Mouse (Mus musculus) myocyte (in vitro differentiated cells): ENCODE data around the gene Lrrc36. TPM values are rescaled to one million over a fixed set of nuclear protein-coding genes. Genes with fewer than 3 reads are reported as not detected.
A peak's percentile ranks its signal among the peaks of the same experiment; 100 is the strongest.

Source experiments
- H3K27me3 ChIP-seq: one replicate; pipeline ENCODE4 v1.6.1; 2011; ENCODE audit not compliant: control insufficient read depth, insufficient read depth, insufficient read length
- H3K36me3 ChIP-seq: one replicate; pipeline ENCODE4 v1.6.1; 2011; ENCODE audit not compliant: control insufficient read depth, insufficient read depth
- H3K4me2 ChIP-seq: one replicate; pipeline ENCODE4 v1.6.1; 2011; ENCODE audit warnings: low read depth, control low read depth
- H3K4me3 ChIP-seq: one replicate; pipeline ENCODE4 v1.5.1; 2011; ENCODE audit warnings: mild to moderate bottlenecking, control low read depth, moderate library complexity
- H3K79me2 ChIP-seq: one replicate; pipeline ENCODE4 v1.6.1; 2011; ENCODE audit not compliant: control insufficient read depth, insufficient read depth
- H3ac ChIP-seq: one replicate; pipeline ENCODE4 v1.6.1; 2011; ENCODE audit not compliant: control insufficient read depth, insufficient read length
- CEBPB ChIP-seq: IDR thresholded peaks from 2 replicates; pipeline ENCODE4 v1.6.1; 2011; ENCODE audit warnings: mild to moderate bottlenecking, moderate library complexity; ENCODE audit not compliant: poor library complexity, insufficient read depth, severe bottlenecking
- E2F4 ChIP-seq: IDR thresholded peaks from one replicate; pipeline ENCODE4 v1.6.1; 2011; ENCODE audit warnings: mild to moderate bottlenecking, control low read depth, moderate library complexity; ENCODE audit not compliant: insufficient read depth
- MAX ChIP-seq: IDR thresholded peaks from one replicate; pipeline ENCODE4 v1.6.1; 2011; ENCODE audit warnings: low read depth, mild to moderate bottlenecking, control low read depth
- MYOD1 ChIP-seq, 3 experiments: IDR thresholded peaks; one replicate each; pipeline ENCODE4 v1.6.1; 2011; ENCODE audit warnings: control low read depth in 2 of 3, low read depth in 2 of 3, mild to moderate bottlenecking in 2 of 3, moderate library complexity in 1 of 3; ENCODE audit not compliant: insufficient read length in 2 of 3, control insufficient read depth in 1 of 3
- MYOG ChIP-seq, 3 experiments: IDR thresholded peaks; one replicate each; pipeline ENCODE4 v1.6.1; 2011; ENCODE audit warnings: control low read depth in 2 of 3, low read depth in 2 of 3, mild to moderate bottlenecking in 2 of 3; ENCODE audit not compliant: insufficient read length in 2 of 3, control insufficient read depth in 1 of 3, insufficient read depth in 1 of 3
- POLR2A ChIP-seq: IDR thresholded peaks from one replicate; pipeline ENCODE4 v1.6.1; 2011; ENCODE audit warnings: low read depth, mild to moderate bottlenecking, control low read depth, moderate library complexity; ENCODE audit not compliant: insufficient read length
- POLR2AphosphoS2 ChIP-seq: IDR thresholded peaks from one replicate; pipeline ENCODE4 v1.6.1; 2011; ENCODE audit warnings: low read depth, control low read depth; ENCODE audit not compliant: insufficient read length
- REST ChIP-seq: IDR thresholded peaks from one replicate; pipeline ENCODE4 v1.6.1; 2011; ENCODE audit warnings: mild to moderate bottlenecking, control low read depth, moderate library complexity; ENCODE audit not compliant: insufficient read depth, insufficient read length
- SRF ChIP-seq: IDR thresholded peaks from one replicate; pipeline ENCODE4 v1.6.1; 2011; ENCODE audit warnings: low read depth; ENCODE audit not compliant: control insufficient read depth, insufficient read length
- TCF12 ChIP-seq: IDR thresholded peaks from one replicate; pipeline ENCODE4 v1.6.1; 2011; ENCODE audit warnings: mild to moderate bottlenecking, control low read depth; ENCODE audit not compliant: poor library complexity, insufficient read depth, severe bottlenecking
- TCF3 ChIP-seq: IDR thresholded peaks from one replicate; pipeline ENCODE4 v1.6.1; 2011; ENCODE audit warnings: low read depth, control low read depth; ENCODE audit not compliant: insufficient read length
- USF1 ChIP-seq: IDR thresholded peaks from one replicate; pipeline ENCODE4 v1.6.1; 2011; ENCODE audit warnings: low read depth, mild to moderate bottlenecking, control low read depth, moderate library complexity
- polyA plus RNA-seq: library from polyadenylated mRNA; unstranded; fragments of >200 nt; fragmentation: generic; extraction: Trizol; gene quantifications from one replicate; pipeline ENCODE4 v1.2.1, GENCODE M21; 2012; ENCODE audit warnings: missing spikeins

Lrrc36 gene
- polyA plus RNA-seq, 1 experiment = not detected

- Histone ChIP-seq H3ac (no peak overlapping the region), H3K4me2 (no peak overlapping the region), H3K27me3 (no peaks in the 10 kb centered on the region), H3K36me3 (no peaks in the 10 kb centered on the region), H3K79me2 (peaks cover 4% of the 10 kb centered on the region), H3K4me3 (no peak overlapping the region)
- TF ChIP-seq MAX = no peak
Measured at GRCm38 (mm10) chr8:105499787-105500186, 86.4 kb downstream of the Lrrc36 start.

GRCm38 (mm10) chr8:105504617-105505016 lies 91.2 kb downstream of the Lrrc36 start:
- Histone ChIP-seq H3K36me3 (no peaks in the 10 kb centered on the region), H3K4me2 (no peak overlapping the region), H3K27me3 (no peaks in the 10 kb centered on the region), H3ac (no peak overlapping the region), H3K79me2 (no peaks in the 10 kb centered on the region), H3K4me3 (no peak overlapping the region)
- peak; percentile 68 for TF ChIP-seq CEBPB
- TF ChIP-seq TCF3 = no peak

GRCm38 (mm10) chr8:105506977-105507376 lies 93.6 kb downstream of the Lrrc36 start:
- Histone ChIP-seq H3K4me2 (no peak overlapping the region), H3K4me3 (no peak overlapping the region), H3K27me3 (no peaks in the 10 kb centered on the region), H3ac (no peak overlapping the region), H3K79me2 (no peaks in the 10 kb centered on the region), H3K36me3 (no peaks in the 10 kb centered on the region)
- no peak for TF ChIP-seq MAX
- no peak for TF ChIP-seq TCF3
- no peak for TF ChIP-seq CEBPB
- no peak for TF ChIP-seq POLR2A
- TF ChIP-seq REST = no peak
- TF ChIP-seq POLR2AphosphoS2 = no peak
- no peak for TF ChIP-seq E2F4
- no peak for TF ChIP-seq USF1
- no peak for TF ChIP-seq MYOG (IDR thresholded peaks at IDR 0.05; ENCODE audit: control insufficient read depth in 1 of 3, insufficient read depth in 1 of 3, insufficient read length in 2 of 3, low read depth in 2 of 3)
- TF ChIP-seq MYOD1 (IDR thresholded peaks at IDR 0.05; ENCODE audit: control insufficient read depth in 1 of 3, insufficient read length in 2 of 3, low read depth in 2 of 3) = no peak
- no peak for TF ChIP-seq SRF

- no peak overlapping the region for H3K4me3 ChIP-seq
- no peaks in the 10 kb centered on the region for H3K36me3 ChIP-seq
- TF ChIP-seq MYOG (IDR thresholded peaks at IDR 0.05; ENCODE audit: control insufficient read depth in 1 of 3, insufficient read depth in 1 of 3, insufficient read length in 2 of 3, low read depth in 2 of 3) (no peak), MAX (no peak), SRF (no peak), TCF3 (no peak), E2F4 (no peak), TCF12 (no peak), USF1 (no peak), POLR2AphosphoS2 (no peak)
- H3K79me2 ChIP-seq = no peaks in the 10 kb centered on the region
- H3K4me2 ChIP-seq = no peak overlapping the region
- no peak overlapping the region for H3ac ChIP-seq
- H3K27me3 ChIP-seq = no peaks in the 10 kb centered on the region
Measured at GRCm38 (mm10) chr8:105508758-105509157, 95.4 kb downstream of the Lrrc36 start.

GRCm38 (mm10) chr8:105509997-105510735 lies 96.8 kb downstream of the Lrrc36 start:
- no peak overlapping the region for H3K4me3 ChIP-seq
- H3K27me3 ChIP-seq = no peaks in the 10 kb centered on the region
- H3K4me2 ChIP-seq = no peak overlapping the region
- no peak for TF ChIP-seq POLR2AphosphoS2
- no peak for TF ChIP-seq USF1
- TF ChIP-seq POLR2A = no peak
- no peak for TF ChIP-seq REST
- no peak for TF ChIP-seq CEBPB
- TF ChIP-seq MYOD1 (IDR thresholded peaks at IDR 0.05; ENCODE audit: control insufficient read depth in 1 of 3, insufficient read length in 2 of 3, low read depth in 2 of 3) = no peak
- no peak for TF ChIP-seq MYOG (IDR thresholded peaks at IDR 0.05; ENCODE audit: control insufficient read depth in 1 of 3, insufficient read depth in 1 of 3, insufficient read length in 2 of 3, low read depth in 2 of 3)
- no peak overlapping the region for H3ac ChIP-seq
- no peaks in the 10 kb centered on the region for H3K36me3 ChIP-seq
- H3K79me2 ChIP-seq = no peaks in the 10 kb centered on the region

Other genes with a start within 250 kb of the Lrrc36 start
- gene Cbfb, start 242.9 kb upstream of the Lrrc36 start, polyA plus RNA-seq = 38.1 TPM
- gene D230025D16Rik, start 188.4 kb upstream of the Lrrc36 start, polyA plus RNA-seq = 16.6 TPM
- gene B3gnt9, start 158.4 kb upstream of the Lrrc36 start, polyA plus RNA-seq = 6.2 TPM
- 27.0 TPM for gene Tradd, start 149.0 kb upstream of the Lrrc36 start, polyA plus RNA-seq
- 10.5 TPM for gene Fbxl8, start 148.9 kb upstream of the Lrrc36 start, polyA plus RNA-seq
- 5.8 TPM for gene Hsf4, start 143.8 kb upstream of the Lrrc36 start, polyA plus RNA-seq
- 23.2 TPM for gene Nol3, start 137.4 kb upstream of the Lrrc36 start, polyA plus RNA-seq
- gene 4931428F04Rik, start 123.7 kb upstream of the Lrrc36 start, polyA plus RNA-seq = 6.2 TPM
- gene Exoc3l, start 117.5 kb upstream of the Lrrc36 start, polyA plus RNA-seq = 23.4 TPM
- gene E2f4, start 115.9 kb upstream of the Lrrc36 start, polyA plus RNA-seq = 59.7 TPM
- gene Elmo3, start 108.0 kb upstream of the Lrrc36 start, polyA plus RNA-seq = 0.92 TPM
- gene Lrrc29, start 87.3 kb upstream of the Lrrc36 start, polyA plus RNA-seq = 1.8 TPM
- gene Tmem208, start 87.2 kb upstream of the Lrrc36 start, polyA plus RNA-seq = 109 TPM
- 19.0 TPM for gene Fhod1, start 65.6 kb upstream of the Lrrc36 start, polyA plus RNA-seq
- gene Slc9a5, start 64.7 kb upstream of the Lrrc36 start, polyA plus RNA-seq = 6.2 TPM
- gene Plekhg4, start 40.3 kb upstream of the Lrrc36 start, polyA plus RNA-seq = 1.0 TPM
- not detected for gene Kctd19, start 69 bp upstream of the Lrrc36 start, polyA plus RNA-seq
- gene Tppp3, start 58.0 kb downstream of the Lrrc36 start, polyA plus RNA-seq = 155 TPM
- gene Zdhhc1, start 83.3 kb downstream of the Lrrc36 start, polyA plus RNA-seq = 17.3 TPM
- gene Hsd11b2, start 105.2 kb downstream of the Lrrc36 start, polyA plus RNA-seq = 0.59 TPM
- 126 TPM for gene Atp6v0d1, start 152.5 kb downstream of the Lrrc36 start, polyA plus RNA-seq
- 47.6 TPM for gene Ripor1, start 191.7 kb downstream of the Lrrc36 start, polyA plus RNA-seq
- 17.6 TPM for gene Ctcf, start 223.0 kb downstream of the Lrrc36 start, polyA plus RNA-seq
- 0.47 TPM for gene Agrp, start 223.8 kb downstream of the Lrrc36 start, polyA plus RNA-seq